ENCODE assay signal across 8 mouse cellular contexts in genomic region chr7:113250433-113250991, GRCm38 (mm10). TPM values are rescaled to one million over a fixed set of nuclear protein-coding genes. Genes with fewer than 3 reads are reported as not detected.
A peak's percentile ranks its signal among the peaks of the same experiment; 100 is the strongest.
DNase-seq lines count a peak whose midpoint lies in the region; ATAC-seq and TF ChIP-seq lines count a peak whose summit lies in the region.

No protein-coding gene starts in this region.

- H3K4me1 ChIP-seq in spleen, adult 2 months (ENCODE audit: control insufficient read depth, insufficient read depth, insufficient read length) = no peaks in the 10 kb centered on the region
- peaks cover 37% of the 10 kb centered on the region for H3K4me1 ChIP-seq in forebrain, postnatal 0 days (ENCODE audit: insufficient read depth)
- H3K4me1 ChIP-seq in hindbrain, postnatal 0 days (ENCODE audit: insufficient read depth, low read length) = peaks cover 54% of the 10 kb centered on the region
- 0 out of 2 replicates have a peak, but pooled peaks cover 4% of the 10 kb centered on the region for H3K4me1 ChIP-seq in liver, embryonic 13.5 days (replicated peaks)
- no peaks in the 10 kb centered on the region for H3K4me1 ChIP-seq in neural tube, embryonic 11.5 days (ENCODE audit: control insufficient read depth, insufficient read depth, low read length)

- no peak overlapping the region for H3K4me3 ChIP-seq in spleen, adult 2 months (ENCODE audit: extremely low read depth, insufficient read depth, insufficient read length)
- no peak overlapping the region for H3K4me3 ChIP-seq in forebrain, postnatal 0 days (ENCODE audit: low read depth, low read length)
- no peak overlapping the region for H3K4me3 ChIP-seq in hindbrain, postnatal 0 days (ENCODE audit: low read length)
- no peak overlapping the region for H3K4me3 ChIP-seq in liver, embryonic 13.5 days (replicated peaks)
- no peak overlapping the region for H3K4me3 ChIP-seq in neural tube, embryonic 11.5 days (ENCODE audit: low read depth, low read length)

- H3K36me3 ChIP-seq in spleen, adult 2 months (ENCODE audit: control insufficient read depth, insufficient read depth, low read length) = no peaks in the 10 kb centered on the region
- no peaks in the 10 kb centered on the region for H3K36me3 ChIP-seq in forebrain, postnatal 0 days (ENCODE audit: insufficient read depth)
- no peaks in the 10 kb centered on the region for H3K36me3 ChIP-seq in hindbrain, postnatal 0 days (ENCODE audit: insufficient read depth, low read length)
- H3K36me3 ChIP-seq in liver, embryonic 13.5 days = no peaks in the 10 kb centered on the region
- H3K36me3 ChIP-seq in neural tube, embryonic 11.5 days (ENCODE audit: control insufficient read depth, insufficient read depth, low read length) = no peaks in the 10 kb centered on the region

- no peak for TF ChIP-seq POLR2A in spleen, adult 2 months (IDR thresholded peaks at IDR 0.05; ENCODE audit: low read depth, low read length)

- peak; percentile 67 for ATAC-seq in forebrain, postnatal 0 days
- peak; percentile 83 for ATAC-seq in hindbrain, postnatal 0 days
- ATAC-seq in liver, embryonic 13.5 days (ENCODE audit: low read depth) = peak; percentile 50; the same call in 1 of the 2 replicates
- ATAC-seq in neural tube, embryonic 11.5 days (ENCODE audit: insufficient read depth, low FRiP score, low TSS enrichment) = peak; percentile 48; the same call in 1 of the 2 replicates

- peak; percentile 74; the same call in 1 of the 2 replicates for TF ChIP-seq CTCF in spleen, adult 2 months (IDR thresholded peaks at IDR 0.05; ENCODE audit: extremely low read depth, insufficient read depth, insufficient read length, insufficient replicate concordance)
- TF ChIP-seq CTCF in forebrain, postnatal 0 days (IDR thresholded peaks at IDR 0.05; ENCODE audit: low read depth) = peak; percentile 74
- peak; percentile 79 for TF ChIP-seq CTCF in hindbrain, postnatal 0 days (IDR thresholded peaks at IDR 0.05; ENCODE audit: low read depth)

- H3K4me2 ChIP-seq in forebrain, postnatal 0 days (ENCODE audit: low read depth) = no peak overlapping the region
- no peak overlapping the region for H3K4me2 ChIP-seq in hindbrain, postnatal 0 days (ENCODE audit: low read depth, low read length)
- H3K4me2 ChIP-seq in liver, embryonic 13.5 days = no peak overlapping the region
- no peak overlapping the region for H3K4me2 ChIP-seq in neural tube, embryonic 11.5 days (ENCODE audit: low read depth)

- H3K9ac ChIP-seq in forebrain, postnatal 0 days = no peak overlapping the region
- no peak overlapping the region for H3K9ac ChIP-seq in hindbrain, postnatal 0 days (replicated peaks; ENCODE audit: low read length)
- no peak overlapping the region for H3K9ac ChIP-seq in liver, embryonic 13.5 days
- no peak overlapping the region for H3K9ac ChIP-seq in neural tube, embryonic 11.5 days (ENCODE audit: low read length)

- WGBS in spleen, adult 2 months = 60% methylated on average over 3 of the region's 3 CpGs
- WGBS in forebrain, postnatal 0 days = 17% methylated on average over 3 of the region's 3 CpGs
- WGBS in hindbrain, postnatal 0 days = 28% methylated on average over 3 of the region's 3 CpGs
- 37% methylated on average over 3 of the region's 3 CpGs for WGBS in liver, embryonic 13.5 days (ENCODE audit: insufficient replicate concordance)
- WGBS in neural tube, embryonic 11.5 days = 58% methylated on average over 3 of the region's 3 CpGs

- peak; percentile 15 to 27 for DNase-seq in spleen, adult 2 months (ENCODE audit: low read depth in 1 of 2, low spot score in 2 of 2)
- no peak for DNase-seq in spleen, adult 12 weeks (ENCODE audit: low spot score)
- peak; percentile 52 for DNase-seq in cerebellum, adult 11-12 months
- peak; percentile 79 for DNase-seq in forebrain, postnatal 0 days
- peak; percentile 79 for DNase-seq in hindbrain, postnatal 0 days (ENCODE audit: low spot score)
- DNase-seq in liver, embryonic 13.5 days = no peak
- DNase-seq in neural tube, embryonic 11.5 days (ENCODE audit: low spot score) = peak; percentile 42
- DNase-seq in spleen, postnatal 4 days (ENCODE audit: low spot score in 2 of 2) = no peak

- no peaks in the 10 kb centered on the region for H3K9me3 ChIP-seq in forebrain, postnatal 0 days (ENCODE audit: low read length)
- H3K9me3 ChIP-seq in hindbrain, postnatal 0 days (ENCODE audit: low read length) = no peaks in the 10 kb centered on the region
- no peaks in the 10 kb centered on the region for H3K9me3 ChIP-seq in liver, embryonic 13.5 days (replicated peaks)
- no peaks in the 10 kb centered on the region for H3K9me3 ChIP-seq in neural tube, embryonic 11.5 days (ENCODE audit: control insufficient read depth, low read length)

- H3K27me3 ChIP-seq in spleen, adult 2 months (ENCODE audit: control insufficient read depth, insufficient read depth, low read length) = no peaks in the 10 kb centered on the region
- no peaks in the 10 kb centered on the region for H3K27me3 ChIP-seq in forebrain, postnatal 0 days (ENCODE audit: insufficient read depth, low read length)
- no peaks in the 10 kb centered on the region for H3K27me3 ChIP-seq in hindbrain, postnatal 0 days (ENCODE audit: insufficient read depth, low read length)
- no peaks in the 10 kb centered on the region for H3K27me3 ChIP-seq in liver, embryonic 13.5 days
- H3K27me3 ChIP-seq in neural tube, embryonic 11.5 days (ENCODE audit: control insufficient read depth, insufficient read depth, low read length) = no peaks in the 10 kb centered on the region

- H3K27ac ChIP-seq in spleen, adult 2 months (ENCODE audit: insufficient read depth, low read length) = no peak overlapping the region
- H3K27ac ChIP-seq in forebrain, postnatal 0 days (ENCODE audit: low read depth, low read length) = peak overlapping the region; percentile 86
- H3K27ac ChIP-seq in hindbrain, postnatal 0 days = peak overlapping the region; percentile 86
- no peak overlapping the region for H3K27ac ChIP-seq in liver, embryonic 13.5 days
- H3K27ac ChIP-seq in neural tube, embryonic 11.5 days (ENCODE audit: low read depth, low read length) = 0 out of 2 replicates have a peak overlapping the region, but pooled peaks have one; percentile 10

RNA-seq across cellular contexts. Expression of gene Arntl, which starts 43.2 kb away (rescaled TPM):
- polyA plus RNA-seq in spleen, adult 2 months (2012; rRNA removed) = 5.4 and 6.3 TPM in 2 replicates
- total RNA-seq in forebrain, postnatal 0 days (2014; rRNA removed) = 31.2 and 32.4 TPM in 2 replicates
- 18.3 and 20.7 TPM in 2 replicates for polyA plus RNA-seq in forebrain, postnatal 0 days (2015; fragmentation: Nextera tagmentation; extraction: Ambion mirVana)
- total RNA-seq in hindbrain, postnatal 0 days (2014; rRNA removed) = 23.5 and 29.9 TPM in 2 replicates
- polyA plus RNA-seq in hindbrain, postnatal 0 days (2015; fragmentation: Nextera tagmentation; extraction: Ambion mirVana) = 19.8 and 22.2 TPM in 2 replicates
- 4.6 and 5.8 TPM in 2 replicates for polyA plus RNA-seq in liver, embryonic 13.5 days (2015; fragmentation: Nextera tagmentation; extraction: Ambion mirVana)
- polyA plus RNA-seq in neural tube, embryonic 11.5 days (2014; fragmentation: Nextera tagmentation; extraction: Ambion mirVana) = 8.1 and 8.6 TPM in 2 replicates

Comparison
In these comparisons a context has a peak if more than half of its experiments do, and no peak if none do; other contexts are left out.
1. DNase-seq: peak in spleen, adult 2 months (2 of 2), cerebellum, adult 11-12 months (single experiment), forebrain, postnatal 0 days (single experiment), hindbrain, postnatal 0 days (single experiment) and neural tube, embryonic 11.5 days (single experiment); none in spleen, adult 12 weeks (single experiment), liver, embryonic 13.5 days (single experiment) and spleen, postnatal 4 days (0 of 2).
2. H3K27ac ChIP-seq: peak in forebrain, postnatal 0 days (single experiment), hindbrain, postnatal 0 days (single experiment) and neural tube, embryonic 11.5 days (single experiment); none in spleen, adult 2 months (single experiment) and liver, embryonic 13.5 days (single experiment).
3. Peak in every context shown above with its lines, with median percentiles within 50 percentile points of each other: CTCF ChIP-seq and ATAC-seq.